Mouse (Mus musculus) cerebellum, adult 8-10 months (tissue): ENCODE measurements around the gene Ranbp3l.

Experiments used
- DNase-seq: peaks from one replicate; pipeline ENCODE4 v3.0.0; 2022

Gene Ranbp3l

GRCm38 (mm10) chr15:9100446-9101077 lies 132.8 kb downstream of the Ranbp3l start:
- no peak for DNase-seq

- no peak for DNase-seq
Measured at GRCm38 (mm10) chr15:9106303-9107074, 138.7 kb downstream of the Ranbp3l start.

- DNase-seq = no peak
Measured at GRCm38 (mm10) chr15:9110526-9111347, 143.0 kb downstream of the Ranbp3l start.

- no peak for DNase-seq
Measured at GRCm38 (mm10) chr15:9111648-9112047, 143.9 kb downstream of the Ranbp3l start.

- no peak for DNase-seq
Measured at GRCm38 (mm10) chr15:9113556-9113955, 145.8 kb downstream of the Ranbp3l start.

- DNase-seq = no peak
Measured at GRCm38 (mm10) chr15:9114131-9114530, 146.4 kb downstream of the Ranbp3l start.

GRCm38 (mm10) chr15:9114599-9114998 lies 146.8 kb downstream of the Ranbp3l start:
- DNase-seq = no peak
